Mouse (Mus musculus) hindbrain, embryonic 14.5 days (tissue): ENCODE measurements around the gene Stox1. TPM values are rescaled to one million over a fixed set of nuclear protein-coding genes. Genes with fewer than 3 reads are reported as not detected.

ENCODE experiments used
- ATAC-seq: fragments of 200-750 bp; cut with Nextera tagmentation; 2 replicates; pipeline ENCODE4 v1.8.0; 2017; ENCODE audit warnings: moderate number of reproducible peaks, mild to moderate bottlenecking, moderate TSS enrichment, moderate library complexity; ENCODE audit not compliant: low FRiP score
- DNase-seq: peaks from one replicate; pipeline ENCODE4 v3.0.0-alpha.2; 2015; ENCODE audit warnings: low spot score
- H3K27ac ChIP-seq: fragments of 300-500 bp; sonication (generic); 2 replicates; pipeline ENCODE4 v1.5.1; 2014; ENCODE audit warnings: mild to moderate bottlenecking, moderate library complexity
- H3K27me3 ChIP-seq: fragments of 300-500 bp; sonication (generic); 2 replicates; pipeline ENCODE4 v1.6.1; 2014; ENCODE audit warnings: mild to moderate bottlenecking, low read length, mixed read lengths; ENCODE audit not compliant: control insufficient read depth, insufficient read depth
- H3K36me3 ChIP-seq: fragments of 300-500 bp; sonication (generic); replicated peaks from 2 replicates; pipeline ENCODE4 v1.6.1; 2014; ENCODE audit not compliant: control insufficient read depth, insufficient read depth
- H3K4me1 ChIP-seq: fragments of 300-500 bp; sonication (generic); replicated peaks from 2 replicates; pipeline ENCODE4 v1.6.1; 2014; ENCODE audit warnings: antibody characterized with exemption, low read length, mixed read lengths; ENCODE audit not compliant: control insufficient read depth, insufficient read depth
- H3K4me2 ChIP-seq: fragments of 300-500 bp; sonication (generic); replicated peaks from 2 replicates; pipeline ENCODE4 v1.6.1; 2014; ENCODE audit warnings: mild to moderate bottlenecking, moderate library complexity
- H3K4me3 ChIP-seq: fragments of 300-500 bp; sonication (generic); replicated peaks from 2 replicates; pipeline ENCODE4 v1.5.1; 2014; ENCODE audit warnings: mild to moderate bottlenecking, low read length
- H3K9ac ChIP-seq: fragments of 300-500 bp; sonication (generic); 2 replicates; pipeline ENCODE4 v1.6.1; 2014
- H3K9me3 ChIP-seq: fragments of 300-500 bp; sonication (generic); 2 replicates; pipeline ENCODE4 v1.6.1; 2016; ENCODE audit warnings: low read length; ENCODE audit not compliant: control insufficient read depth
- WGBS: fragments of 180-500 bp; shearing (Covaris S2); extraction: QIAGEN DNeasy Blood & Tissue Kit; methylation state at CpG from one replicate; pipeline ENCODE4 v1.1.7; 2014; 5-methylcytosine and 5-hydroxymethylcytosine counted together
- microRNA-seq: library from miRNA; unstranded; fragments of <30 nt; microRNA quantifications from one replicate; pipeline ENCODE4, GENCODE M21; 2016
- polyA plus RNA-seq: library from polyadenylated mRNA; unstranded; fragments of >200 nt; fragmentation: Nextera tagmentation; extraction: Ambion mirVana; gene quantifications from 2 replicates; pipeline ENCODE4 v1.2.1, GENCODE M21; 2014

Gene Stox1
- polyA plus RNA-seq, 1 experiment from 2014 or later = 4.3 TPM

- WGBS = under 1% methylated on average over 85 of the region's 89 CpGs
- Histone ChIP-seq H3K27me3 (no peaks in the 10 kb centered on the region), H3K36me3 (peaks cover 17% of the 10 kb centered on the region), H3K9me3 (no peaks in the 10 kb centered on the region), H3K9ac (peak within 1 kb of the TSS; percentile 95), H3K27ac (peak within 1 kb of the TSS; percentile 95), H3K4me1 (peaks cover 21% of the 10 kb centered on the region), H3K4me3 (peak within 1 kb of the TSS; percentile 92), H3K4me2 (peak within 1 kb of the TSS; percentile 61)
- ATAC-seq = peak; percentile 100
- peak; percentile 99 for DNase-seq
Measured at GRCm38 (mm10) chr10:62650881-62651810, 74.8 kb downstream of the Stox1 start, which contains the start of gene Ddx50. Gene Ddx50, minus strand, starts transcription at chr10:62651218.

GRCm38 (mm10) chr10:62650358-62650782, 75.6 kb downstream of the Stox1 start:
- Histone ChIP-seq H3K9me3 (no peaks in the 10 kb centered on the region), H3K4me3 (peak overlapping the region; percentile 92), H3K27ac (peak overlapping the region; percentile 95), H3K27me3 (no peaks in the 10 kb centered on the region), H3K36me3 (peaks cover 25% of the 10 kb centered on the region), H3K9ac (peak overlapping the region; percentile 95), H3K4me1 (peaks cover 21% of the 10 kb centered on the region), H3K4me2 (peak overlapping the region; percentile 61)
- 0% methylated on average over 17 of the region's 17 CpGs for WGBS
- ATAC-seq (no peak), DNase-seq (peak; percentile 41)

Small RNAs within 50 kb of the gene (microRNA-seq; reads per million reads assigned to microRNA genes)
- gene Mir7215 = not detected

Other genes with a start within 250 kb of the Stox1 start
- gene Vps26a, start 239.3 kb downstream of the Stox1 start, polyA plus RNA-seq = 60.3 and 65.7 TPM in 2 replicates
- 11.5 and 13.8 TPM in 2 replicates for gene Srgn, start 198.7 kb downstream of the Stox1 start, polyA plus RNA-seq
- gene Kif1bp, start 147.7 kb downstream of the Stox1 start, polyA plus RNA-seq = 90.4 and 96.8 TPM in 2 replicates
- 15.9 and 17.8 TPM in 2 replicates for gene Ddx21, start 123.8 kb downstream of the Stox1 start, polyA plus RNA-seq
- 87.5 and 90.1 TPM in 2 replicates for gene Ddx50, start 74.9 kb downstream of the Stox1 start, polyA plus RNA-seq
- 93.0 and 96.0 TPM in 2 replicates for gene Ccar1, start 66.2 kb upstream of the Stox1 start, polyA plus RNA-seq
- 44.1 and 45.9 TPM in 2 replicates for gene Tet1, start 182.9 kb upstream of the Stox1 start, polyA plus RNA-seq
- 14.4 and 17.0 TPM in 2 replicates for gene Slc25a16, start 194.5 kb upstream of the Stox1 start, polyA plus RNA-seq
- gene Dna2, start 220.9 kb upstream of the Stox1 start, polyA plus RNA-seq = 3.1 and 4.6 TPM in 2 replicates